Comparison of ENCODE assay signal across 10 mouse cellular contexts in genomic region chr9:58201091-58201842, GRCm38 (mm10). TPM values are rescaled to one million over a fixed set of nuclear protein-coding genes. Genes with fewer than 3 reads are reported as not detected.
DNase-seq lines count a peak whose midpoint lies in the region; ATAC-seq and TF ChIP-seq lines count a peak whose summit lies in the region.
"Had no signal": no experiment of that assay in that cellular context is flagged by ENCODE, and none has a peak within 500 bp of the region (broad histone marks: within the 10 kb centered on the region; RNA-seq: fewer than 3 reads in every experiment).

No protein-coding gene starts in this region.

- H3K27me3 ChIP-seq in kidney, embryonic 16.5 days (ENCODE audit: insufficient read depth, low read length) = peaks cover 76% of the 10 kb centered on the region
- H3K27me3 ChIP-seq in embryonic facial prominence, embryonic 14.5 days (replicated peaks; ENCODE audit: control insufficient read depth, insufficient read depth, low read length) = peaks cover 80% of the 10 kb centered on the region
- H3K27me3 ChIP-seq in intestine, embryonic 15.5 days (replicated peaks) = peaks cover 78% of the 10 kb centered on the region
- H3K27me3 ChIP-seq in neural tube, embryonic 15.5 days (replicated peaks) = peaks cover 83% of the 10 kb centered on the region
- peaks cover 77% of the 10 kb centered on the region for H3K27me3 ChIP-seq in lung, postnatal 0 days (replicated peaks; ENCODE audit: insufficient read depth, low read length)

- no peaks in the 10 kb centered on the region for H3K9me3 ChIP-seq in kidney, embryonic 16.5 days (ENCODE audit: low read length)
- no peaks in the 10 kb centered on the region for H3K9me3 ChIP-seq in embryonic facial prominence, embryonic 14.5 days (ENCODE audit: control insufficient read depth, low read length)
- H3K9me3 ChIP-seq in intestine, embryonic 15.5 days = no peaks in the 10 kb centered on the region
- H3K9me3 ChIP-seq in neural tube, embryonic 15.5 days (replicated peaks) = no peaks in the 10 kb centered on the region
- no peaks in the 10 kb centered on the region for H3K9me3 ChIP-seq in lung, postnatal 0 days (ENCODE audit: low read length)

- peaks cover 48% of the 10 kb centered on the region for H3K4me1 ChIP-seq in kidney, embryonic 16.5 days (ENCODE audit: insufficient read depth, low read length)
- peaks cover 45% of the 10 kb centered on the region for H3K4me1 ChIP-seq in embryonic facial prominence, embryonic 14.5 days (ENCODE audit: control insufficient read depth, insufficient read depth, low read length)
- H3K4me1 ChIP-seq in intestine, embryonic 15.5 days (replicated peaks) = peaks cover 46% of the 10 kb centered on the region
- peaks cover 76% of the 10 kb centered on the region for H3K4me1 ChIP-seq in neural tube, embryonic 15.5 days
- peaks cover 8% of the 10 kb centered on the region; the same call in 1 of the 2 replicates for H3K4me1 ChIP-seq in lung, postnatal 0 days (ENCODE audit: insufficient read depth, low read depth, low read length)

- whole genome bisulfite sequencing in kidney, embryonic 16.5 days = 2% methylated on average over 24 of the region's 24 CpGs
- 2% methylated on average over 24 of the region's 24 CpGs for WGBS in embryonic facial prominence, embryonic 14.5 days
- 2% methylated on average over 24 of the region's 24 CpGs for WGBS in intestine, embryonic 15.5 days
- WGBS in neural tube, embryonic 15.5 days = 1% methylated on average over 24 of the region's 24 CpGs
- WGBS in lung, postnatal 0 days = under 1% methylated on average over 24 of the region's 24 CpGs

- no peak overlapping the region for H3K27ac ChIP-seq in kidney, embryonic 16.5 days (ENCODE audit: low read length)
- peak overlapping the region; percentile 21; the same call in 1 of the 2 replicates for H3K27ac ChIP-seq in embryonic facial prominence, embryonic 14.5 days (replicated peaks; ENCODE audit: low read depth, low read length)
- H3K27ac ChIP-seq in intestine, embryonic 15.5 days = no peak overlapping the region
- peak overlapping the region; percentile 54 for H3K27ac ChIP-seq in neural tube, embryonic 15.5 days (replicated peaks)
- no peak overlapping the region for H3K27ac ChIP-seq in lung, postnatal 0 days (ENCODE audit: low read length)

- ATAC-seq in kidney, embryonic 16.5 days (ENCODE audit: low FRiP score, low TSS enrichment) = no peak
- no peak for ATAC-seq in embryonic facial prominence, embryonic 14.5 days (ENCODE audit: low read depth)
- ATAC-seq in intestine, embryonic 15.5 days = no peak
- ATAC-seq in neural tube, embryonic 15.5 days (ENCODE audit: low FRiP score) = no peak
- ATAC-seq in lung, postnatal 0 days = no peak

- no peaks in the 10 kb centered on the region for H3K36me3 ChIP-seq in kidney, embryonic 16.5 days (ENCODE audit: insufficient read depth, low read length)
- no peaks in the 10 kb centered on the region for H3K36me3 ChIP-seq in embryonic facial prominence, embryonic 14.5 days (ENCODE audit: control insufficient read depth, insufficient read depth, low read length)
- H3K36me3 ChIP-seq in intestine, embryonic 15.5 days = no peaks in the 10 kb centered on the region
- H3K36me3 ChIP-seq in neural tube, embryonic 15.5 days = no peaks in the 10 kb centered on the region
- H3K36me3 ChIP-seq in lung, postnatal 0 days (ENCODE audit: insufficient read depth, low read length) = no peaks in the 10 kb centered on the region

- peak overlapping the region; percentile 17; the same call in 1 of the 2 replicates for H3K4me2 ChIP-seq in kidney, embryonic 16.5 days (replicated peaks; ENCODE audit: low read depth, low read length)
- H3K4me2 ChIP-seq in embryonic facial prominence, embryonic 14.5 days (ENCODE audit: low read depth, low read length) = peak overlapping the region; percentile 48
- peak overlapping the region; percentile 25; the same call in 1 of the 2 replicates for H3K4me2 ChIP-seq in intestine, embryonic 15.5 days (replicated peaks)
- peak overlapping the region; percentile 59 for H3K4me2 ChIP-seq in neural tube, embryonic 15.5 days
- no peak overlapping the region for H3K4me2 ChIP-seq in lung, postnatal 0 days (replicated peaks; ENCODE audit: low read depth, low read length)

- no peak for TF ChIP-seq EP300 in lung, postnatal 0 days (IDR thresholded peaks at IDR 0.05)

- no peak overlapping the region for H3K9ac ChIP-seq in kidney, embryonic 16.5 days (replicated peaks; ENCODE audit: low read length)
- H3K9ac ChIP-seq in embryonic facial prominence, embryonic 14.5 days (ENCODE audit: low read depth, low read length) = peak overlapping the region; percentile 37
- no peak overlapping the region for H3K9ac ChIP-seq in intestine, embryonic 15.5 days
- H3K9ac ChIP-seq in neural tube, embryonic 15.5 days (replicated peaks) = 0 out of 2 replicates have a peak overlapping the region, but pooled peaks have one; percentile 28
- no peak overlapping the region for H3K9ac ChIP-seq in lung, postnatal 0 days (replicated peaks; ENCODE audit: low read depth)

- TF ChIP-seq CTCF in lung, postnatal 0 days (IDR thresholded peaks at IDR 0.05) = no peak

- peak overlapping the region; percentile 13; the same call in 1 of the 2 replicates for H3K4me3 ChIP-seq in kidney, embryonic 16.5 days (ENCODE audit: low read length)
- H3K4me3 ChIP-seq in embryonic facial prominence, embryonic 14.5 days (ENCODE audit: low read depth, low read length) = peak overlapping the region; percentile 29
- peak overlapping the region; percentile 6; the same call in 1 of the 2 replicates for H3K4me3 ChIP-seq in intestine, embryonic 15.5 days (replicated peaks)
- peak overlapping the region; percentile 33 for H3K4me3 ChIP-seq in neural tube, embryonic 15.5 days (replicated peaks)
- H3K4me3 ChIP-seq in lung, postnatal 0 days (ENCODE audit: low read depth, low read length) = no peak overlapping the region

- no peak for DNase-seq in kidney, postnatal 10 days
- DNase-seq in embryonic facial prominence, embryonic 14.5 days (ENCODE audit: low spot score) = no peak
- DNase-seq in lung, postnatal 0 days (ENCODE audit: low spot score) = no peak
- DNase-seq in gastrocnemius, postnatal 10 days = no peak
- no peak for DNase-seq in adrenal gland, postnatal 14 days
- DNase-seq: cerebellum, adult 8-10 months had no signal

RNA-seq across cellular contexts. Expression of gene Islr, which starts 2.8 kb away (rescaled TPM):
- 94.8 and 96.1 TPM in 2 replicates for polyA plus RNA-seq in kidney, embryonic 16.5 days (2015; fragmentation: Nextera tagmentation; extraction: Ambion mirVana)
- polyA plus RNA-seq in embryonic facial prominence, embryonic 14.5 days (2014; fragmentation: Nextera tagmentation; extraction: Ambion mirVana) = 118 and 137 TPM in 2 replicates
- 83.4 and 84.8 TPM in 2 replicates for polyA plus RNA-seq in intestine, embryonic 15.5 days (2015; fragmentation: Nextera tagmentation; extraction: Ambion mirVana)
- 52.3 and 54.2 TPM in 2 replicates for polyA plus RNA-seq in neural tube, embryonic 15.5 days (2015; fragmentation: Nextera tagmentation; extraction: Ambion mirVana)
- polyA plus RNA-seq in lung, postnatal 0 days (2015; fragmentation: Nextera tagmentation; extraction: Ambion mirVana) = 21.6 and 28.5 TPM in 2 replicates
- total RNA-seq in gastrocnemius, postnatal 10 days (2021) = 100 to 1,000 TPM in 1 of 2 experiments, 10 to 100 TPM in 1; 98.8 to 119 TPM
- total RNA-seq in adrenal gland, postnatal 14 days (2021) = 28.0 and 29.1 TPM in 2 replicates
- total RNA-seq: MEL had no signal

RNA-seq across cellular contexts. Expression of gene Islr2, which starts 2.9 kb away (rescaled TPM):
- polyA plus RNA-seq in kidney, embryonic 16.5 days (2015; fragmentation: Nextera tagmentation; extraction: Ambion mirVana) = 0.17 and 0.23 TPM in 2 replicates
- polyA plus RNA-seq in embryonic facial prominence, embryonic 14.5 days (2014; fragmentation: Nextera tagmentation; extraction: Ambion mirVana) = 2.5 and 3.1 TPM in 2 replicates
- 1.3 and 1.4 TPM in 2 replicates for polyA plus RNA-seq in intestine, embryonic 15.5 days (2015; fragmentation: Nextera tagmentation; extraction: Ambion mirVana)
- polyA plus RNA-seq in neural tube, embryonic 15.5 days (2015; fragmentation: Nextera tagmentation; extraction: Ambion mirVana) = 8.5 and 11.5 TPM in 2 replicates
- polyA plus RNA-seq in lung, postnatal 0 days (2015; fragmentation: Nextera tagmentation; extraction: Ambion mirVana) = not detected in 2 replicates
- total RNA-seq in gastrocnemius, postnatal 10 days (2021) = 1 to 10 TPM; 4.3 to 4.5 TPM
- 2.2 and 6.2 TPM in 2 replicates for total RNA-seq in adrenal gland, postnatal 14 days (2021)

RNA-seq across cellular contexts. Expression of gene Pml, which starts 48.3 kb away (rescaled TPM):
- 26.7 TPM in 2 replicates for polyA plus RNA-seq in kidney, embryonic 16.5 days (2015; fragmentation: Nextera tagmentation; extraction: Ambion mirVana)
- 14.6 and 15.3 TPM in 2 replicates for polyA plus RNA-seq in embryonic facial prominence, embryonic 14.5 days (2014; fragmentation: Nextera tagmentation; extraction: Ambion mirVana)
- polyA plus RNA-seq in intestine, embryonic 15.5 days (2015; fragmentation: Nextera tagmentation; extraction: Ambion mirVana) = 13.2 and 15.6 TPM in 2 replicates
- polyA plus RNA-seq in neural tube, embryonic 15.5 days (2015; fragmentation: Nextera tagmentation; extraction: Ambion mirVana) = 3.9 and 8.6 TPM in 2 replicates
- polyA plus RNA-seq in lung, postnatal 0 days (2015; fragmentation: Nextera tagmentation; extraction: Ambion mirVana) = 6.4 and 6.8 TPM in 2 replicates
- 10 to 100 TPM in 1 of 2 experiments, 1 to 10 TPM in 1; 7.3 to 12.6 TPM for total RNA-seq in gastrocnemius, postnatal 10 days (2021)
- 21.4 and 26.8 TPM in 2 replicates for total RNA-seq in adrenal gland, postnatal 14 days (2021)

RNA-seq across cellular contexts. Expression of gene Stoml1, which starts 51.7 kb away (rescaled TPM):
- polyA plus RNA-seq in kidney, embryonic 16.5 days (2015; fragmentation: Nextera tagmentation; extraction: Ambion mirVana) = 33.8 and 35.8 TPM in 2 replicates
- 25.0 and 34.1 TPM in 2 replicates for polyA plus RNA-seq in embryonic facial prominence, embryonic 14.5 days (2014; fragmentation: Nextera tagmentation; extraction: Ambion mirVana)
- 21.3 and 21.4 TPM in 2 replicates for polyA plus RNA-seq in intestine, embryonic 15.5 days (2015; fragmentation: Nextera tagmentation; extraction: Ambion mirVana)
- 121 and 136 TPM in 2 replicates for polyA plus RNA-seq in neural tube, embryonic 15.5 days (2015; fragmentation: Nextera tagmentation; extraction: Ambion mirVana)
- 30.8 and 34.3 TPM in 2 replicates for polyA plus RNA-seq in lung, postnatal 0 days (2015; fragmentation: Nextera tagmentation; extraction: Ambion mirVana)
- total RNA-seq in gastrocnemius, postnatal 10 days (2021) = 10 to 100 TPM in 1 of 2 experiments, 1 to 10 TPM in 1; 9.1 to 12.3 TPM
- total RNA-seq in adrenal gland, postnatal 14 days (2021) = 13.4 and 18.8 TPM in 2 replicates

Comparison
In these comparisons a context has a peak if more than half of its experiments do, and no peak if none do; other contexts are left out.
1. H3K27ac ChIP-seq: peak in embryonic facial prominence, embryonic 14.5 days (single experiment) and neural tube, embryonic 15.5 days (single experiment); none in kidney, embryonic 16.5 days (single experiment), intestine, embryonic 15.5 days (single experiment) and lung, postnatal 0 days (single experiment).
2. H3K9ac ChIP-seq: peak in embryonic facial prominence, embryonic 14.5 days (single experiment) and neural tube, embryonic 15.5 days (single experiment); none in kidney, embryonic 16.5 days (single experiment), intestine, embryonic 15.5 days (single experiment) and lung, postnatal 0 days (single experiment).